Mouse (Mus musculus) olfactory bulb, adult 2 months (tissue): Measurements from ENCODE around the gene Gstp2. TPM values are rescaled to one million over a fixed set of nuclear protein-coding genes. Genes with fewer than 3 reads are reported as not detected.
A peak's percentile ranks its signal among the peaks of the same experiment; 100 is the strongest.
"Not testable (repeated sequence)": the region's sequence is repeated elsewhere in the genome, so short reads cannot be mapped to it uniquely, and the experiment has no call there.

ENCODE experiments used
- H3K27ac ChIP-seq: fragments of 200-500 bp; 2 replicates; pipeline ENCODE4 v1.5.1; 2012; ENCODE audit warnings: low read depth, low read length; ENCODE audit not compliant: insufficient read depth
- H3K4me1 ChIP-seq: fragments of 200-500 bp; 2 replicates; pipeline ENCODE4 v1.6.1; 2012; ENCODE audit warnings: low read length; ENCODE audit not compliant: control insufficient read depth, insufficient read depth
- H3K4me3 ChIP-seq: fragments of 200-500 bp; 2 replicates; pipeline ENCODE4 v1.5.1; 2012; ENCODE audit warnings: mild to moderate bottlenecking, low read depth, low read length, moderate library complexity; ENCODE audit not compliant: insufficient read depth
- CTCF ChIP-seq: fragments of 200-500 bp; IDR thresholded peaks from 2 replicates; pipeline ENCODE4 v1.5.1; 2012; ENCODE audit warnings: low read depth, mild to moderate bottlenecking, low read length, moderate library complexity; ENCODE audit not compliant: insufficient read depth
- POLR2A ChIP-seq: fragments of 200-500 bp; IDR thresholded peaks from 2 replicates; pipeline ENCODE4 v1.6.1; 2012; ENCODE audit warnings: mild to moderate bottlenecking, low read depth, low read length, moderate library complexity; ENCODE audit not compliant: insufficient read depth
- WGBS: fragments of 180-500 bp; shearing (Covaris S2); methylation state at CpG from one replicate; pipeline ENCODE4 v1.1.7; 2018; 5-methylcytosine and 5-hydroxymethylcytosine counted together
- polyA plus RNA-seq: library from polyadenylated mRNA; stranded (reverse); fragments of >200 nt; gene quantifications from 2 replicates; pipeline ENCODE4 v1.2.4, GENCODE M21; 2012; ENCODE audit warnings: low replicate concordance; ENCODE audit not compliant: missing spikeins, insufficient read depth, insufficient read length

The Gstp2 gene
- polyA plus RNA-seq, 1 experiment, result not detected

- peaks cover 9% of the 10 kb centered on the region for H3K4me1 ChIP-seq
- H3K4me3 ChIP-seq, result peak within 1 kb of the TSS; percentile 85
- peak; percentile 67 for TF ChIP-seq POLR2A
- no peak for TF ChIP-seq CTCF
- WGBS, result under 1% methylated on average over 26 of the region's 26 CpGs
- H3K27ac ChIP-seq, result peak within 1 kb of the TSS; percentile 71
Observed at GRCm38 (mm10) chr19:4037788-4038232, 8.0 kb downstream of the Gstp2 start, which contains the start of gene Gstp1. Gene Gstp1 (minus strand): TSS chr19:4037985.

GRCm38 (mm10) chr19:4037154-4037787 lies 8.6 kb downstream of the Gstp2 start:
- H3K4me1 ChIP-seq, result not testable (repeated sequence)
- 20% methylated on average over 7 of the region's 8 CpGs for WGBS
- Histone ChIP-seq H3K27ac (peak overlapping the region; percentile 71), H3K4me3 (peak overlapping the region; percentile 85)

DNA sequence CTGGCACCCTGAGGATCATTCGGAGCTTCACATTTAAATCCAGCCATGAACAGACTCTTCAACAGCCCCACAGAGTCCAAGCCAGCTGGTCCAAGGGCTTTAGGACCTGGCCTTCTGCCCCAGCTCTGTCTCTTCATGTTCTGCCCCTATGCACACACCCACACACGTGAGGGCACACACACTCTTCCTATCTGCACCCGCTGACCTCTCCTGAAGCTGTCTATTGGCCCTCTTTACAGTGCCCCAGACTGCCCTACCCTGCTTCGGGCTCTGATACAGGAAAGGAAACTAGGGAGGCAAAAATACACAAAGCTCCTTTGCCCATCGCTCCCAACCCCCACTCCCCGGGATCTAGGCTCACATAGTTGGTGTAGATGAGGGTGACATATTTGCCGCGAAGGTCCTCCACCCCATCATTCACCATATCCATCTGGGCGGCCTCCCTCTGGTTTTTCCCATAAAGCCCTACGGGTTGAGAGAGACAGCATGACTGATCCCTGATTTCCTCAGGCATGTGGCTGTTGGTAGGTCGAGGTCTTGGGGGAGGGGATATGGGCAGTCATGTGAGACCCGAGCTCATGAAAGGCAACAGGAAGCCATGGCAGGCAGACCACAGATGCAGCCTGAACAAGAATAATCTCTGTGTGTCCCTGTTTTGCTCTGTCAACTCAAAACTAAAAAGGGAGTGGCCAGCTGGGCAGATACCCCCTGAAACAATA lies 9.3 kb downstream of the Gstp2 start:
- WGBS, result 83% methylated on average over 12 of the region's 12 CpGs
- Histone ChIP-seq H3K4me3 (no peak overlapping the region), H3K4me1 (peaks cover 9% of the 10 kb centered on the region), H3K27ac (no peak overlapping the region)
- no peak for TF ChIP-seq POLR2A

- TF ChIP-seq CTCF, result no peak
- TF ChIP-seq POLR2A, result no peak
- H3K27ac ChIP-seq, result no peak overlapping the region
- H3K4me1 ChIP-seq, result peaks cover 9% of the 10 kb centered on the region
- H3K4me3 ChIP-seq, result no peak overlapping the region
- 49% methylated on average over 5 of the region's 5 CpGs for WGBS
Observed at GRCm38 (mm10) chr19:4033742-4034141, 12.1 kb downstream of the Gstp2 start.

DNA sequence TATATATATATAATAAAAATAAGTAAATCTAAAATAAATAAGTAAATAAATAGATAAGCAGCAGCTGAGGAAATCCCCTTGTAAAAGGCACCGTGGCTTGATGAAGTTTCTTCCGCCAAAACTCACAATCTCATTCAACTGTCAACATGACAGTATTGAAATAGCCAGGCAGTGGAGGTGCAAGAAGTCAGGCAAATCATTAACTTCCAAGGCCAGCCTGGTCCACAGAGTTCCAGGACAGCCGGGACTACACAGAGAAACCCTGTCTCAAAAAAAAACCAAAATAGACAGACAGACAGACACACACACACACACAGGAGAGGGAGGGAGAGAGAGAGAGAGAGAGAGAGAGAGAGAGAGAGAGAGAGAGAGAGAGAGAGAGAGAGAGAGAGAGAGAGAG lies 12.5 kb downstream of the Gstp2 start:
- TF ChIP-seq POLR2A (no peak), CTCF (no peak)
- Histone ChIP-seq H3K4me1 (peaks cover 9% of the 10 kb centered on the region), H3K27ac (no peak overlapping the region), H3K4me3 (no peak overlapping the region)
- 80% methylated on average over 3 of the region's 3 CpGs for WGBS

DNA sequence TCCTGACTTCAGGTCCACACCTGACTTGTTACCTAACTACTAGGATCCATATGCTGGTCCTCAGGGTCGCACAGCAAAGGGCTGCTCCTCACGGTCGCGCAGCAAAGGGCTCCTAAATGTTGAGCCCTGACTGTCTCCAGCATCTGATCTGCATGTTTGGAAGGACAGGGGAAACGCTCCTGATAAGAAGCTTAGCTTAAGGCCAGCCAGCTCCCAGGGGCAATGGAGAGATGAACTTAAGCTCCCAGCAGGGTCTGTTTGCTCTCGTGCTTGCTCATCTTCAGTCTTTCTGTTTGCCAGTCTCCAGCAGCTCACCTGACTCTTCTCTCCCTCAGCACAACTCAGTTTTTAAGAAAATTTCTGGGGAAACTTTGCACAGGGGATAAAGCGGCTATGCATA lies 13.2 kb downstream of the Gstp2 start:
- peaks cover 9% of the 10 kb centered on the region for H3K4me1 ChIP-seq
- H3K4me3 ChIP-seq, result no peak overlapping the region
- H3K27ac ChIP-seq, result no peak overlapping the region
- 66% methylated on average over 7 of the region's 7 CpGs for WGBS
- TF ChIP-seq POLR2A (no peak), CTCF (no peak)

DNA sequence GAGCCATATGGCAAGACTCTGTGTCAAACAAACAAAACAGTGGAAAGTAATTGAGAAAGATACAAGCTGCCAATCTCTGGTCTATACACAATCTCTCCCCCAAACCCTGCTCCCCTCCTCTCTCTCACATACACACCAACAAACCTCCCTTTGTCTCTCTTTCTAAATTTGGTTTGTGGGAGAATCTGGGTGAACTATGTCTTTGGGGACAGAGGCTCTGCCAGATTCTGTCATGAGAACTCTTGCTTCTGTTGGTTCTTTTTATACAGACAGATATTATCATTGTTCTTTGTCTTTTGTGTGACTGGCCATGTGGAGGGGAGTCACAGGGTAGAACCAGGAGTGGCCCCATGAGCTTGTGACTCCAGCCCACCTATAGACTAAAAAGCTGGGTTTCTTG lies 18.2 kb downstream of the Gstp2 start:
- H3K4me3 ChIP-seq, result no peak overlapping the region
- no peaks in the 10 kb centered on the region for H3K4me1 ChIP-seq
- H3K27ac ChIP-seq, result no peak overlapping the region
- TF ChIP-seq CTCF, result no peak
- TF ChIP-seq POLR2A, result no peak

DNA sequence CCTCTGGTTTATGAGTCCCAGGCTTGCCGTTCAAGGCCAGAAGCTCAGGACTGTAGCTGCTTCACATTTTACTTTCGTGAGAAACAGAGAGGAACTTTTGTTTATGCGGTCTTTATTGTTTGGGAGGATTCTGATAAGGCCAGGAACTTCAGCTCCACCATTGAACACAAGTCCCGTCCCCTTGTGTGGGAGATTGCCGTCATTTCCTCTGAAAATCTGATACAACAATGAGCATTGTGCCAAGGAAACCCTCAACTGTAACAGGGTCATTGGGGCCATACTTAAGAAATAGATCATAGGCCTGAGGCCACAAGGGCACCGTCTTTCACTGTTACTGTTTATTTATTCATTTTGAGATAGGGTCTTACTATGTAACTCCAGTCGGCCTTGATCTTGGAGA lies 22.6 kb downstream of the Gstp2 start:
- H3K27ac ChIP-seq, result no peak overlapping the region
- no peaks in the 10 kb centered on the region for H3K4me1 ChIP-seq
- 76% methylated on average over 7 of the region's 7 CpGs for WGBS
- H3K4me3 ChIP-seq, result no peak overlapping the region
- TF ChIP-seq POLR2A (no peak), CTCF (no peak)

DNA sequence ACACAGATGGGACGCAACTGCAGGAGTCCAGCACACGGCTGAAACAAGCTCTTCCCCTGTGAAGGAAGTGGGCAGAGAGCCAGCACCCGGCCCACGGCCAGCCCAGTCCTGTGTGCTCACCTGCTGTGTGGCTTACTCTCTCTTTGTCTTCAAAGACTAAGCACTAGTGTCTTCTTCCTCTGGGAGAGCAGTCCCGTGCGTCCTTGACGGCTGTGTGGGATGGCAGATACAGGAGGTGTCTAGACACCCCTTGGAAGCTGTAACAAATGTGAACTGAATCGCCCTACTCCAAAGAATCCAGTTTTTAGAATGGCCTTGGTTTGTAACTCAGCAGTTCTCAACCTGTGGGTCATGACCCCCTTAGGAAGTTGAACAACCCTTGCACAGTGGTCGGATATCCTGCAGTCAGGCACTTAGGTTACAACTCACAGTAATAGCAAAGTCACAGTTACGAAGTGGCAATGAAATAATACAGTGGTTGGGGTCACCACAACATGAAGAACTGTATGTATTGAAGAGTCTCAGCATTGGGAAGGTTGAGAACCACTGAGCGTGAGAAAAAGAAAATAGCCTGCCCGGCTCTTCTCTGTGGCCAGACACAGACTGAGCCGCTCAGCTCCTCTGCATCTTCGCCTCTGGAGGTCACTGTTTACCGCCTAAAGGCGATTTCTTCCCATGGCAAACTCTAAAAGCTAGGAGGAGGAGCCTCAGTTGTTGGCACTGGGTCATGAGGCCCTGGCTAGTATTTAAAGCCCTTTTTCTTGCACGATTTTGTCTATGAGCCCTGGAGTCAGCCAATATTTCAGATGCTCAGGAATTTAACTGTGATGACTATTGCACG lies 26.9 kb downstream of the Gstp2 start:
- Histone ChIP-seq H3K4me1 (no peaks in the 10 kb centered on the region), H3K4me3 (no peak overlapping the region), H3K27ac (no peak overlapping the region)
- peak; percentile 72 for TF ChIP-seq CTCF
- no peak for TF ChIP-seq POLR2A
- WGBS, result 21% methylated on average over 18 of the region's 18 CpGs
